Mouse (Mus musculus) midbrain, postnatal 0 days (tissue): ENCODE results near the gene Gse1. TPM values are rescaled to one million over a fixed set of nuclear protein-coding genes. Genes with fewer than 3 reads are reported as not detected.

Experiments
- ATAC-seq: fragments of 200-750 bp; cut with Nextera tagmentation; 2 replicates; pipeline ENCODE4 v1.8.0; 2017; ENCODE audit warnings: moderate number of reproducible peaks, mild to moderate bottlenecking, moderate TSS enrichment, moderate library complexity; ENCODE audit not compliant: low FRiP score
- DNase-seq: peaks from one replicate; pipeline ENCODE4 v3.0.0-alpha.2; 2015; ENCODE audit warnings: low spot score
- H3K27ac ChIP-seq: fragments of 300-500 bp; sonication (generic); 2 replicates; pipeline ENCODE4 v1.5.1; 2014; ENCODE audit warnings: low read depth, mild to moderate bottlenecking, low read length, mixed read lengths
- H3K27me3 ChIP-seq: fragments of 300-500 bp; sonication (generic); 2 replicates; pipeline ENCODE4 v1.6.1; 2014; ENCODE audit warnings: low read length, control low read depth, mixed read lengths; ENCODE audit not compliant: insufficient read depth
- H3K36me3 ChIP-seq: fragments of 300-500 bp; sonication (generic); 2 replicates; pipeline ENCODE4 v1.6.1; 2014; ENCODE audit warnings: low read length, control low read depth, mixed read lengths; ENCODE audit not compliant: insufficient read depth
- H3K4me1 ChIP-seq: fragments of 300-500 bp; sonication (generic); 2 replicates; pipeline ENCODE4 v1.6.1; 2014; ENCODE audit warnings: mild to moderate bottlenecking, control low read depth, antibody characterized with exemption, low read length, mixed read lengths; ENCODE audit not compliant: insufficient read depth
- H3K4me2 ChIP-seq: fragments of 300-500 bp; sonication (generic); 2 replicates; pipeline ENCODE4 v1.6.1; 2014; ENCODE audit warnings: low read depth, mild to moderate bottlenecking, low read length, mixed read lengths; ENCODE audit not compliant: poor library complexity, severe bottlenecking
- H3K4me3 ChIP-seq: fragments of 300-500 bp; sonication (generic); 2 replicates; pipeline ENCODE4 v1.5.1; 2014; ENCODE audit warnings: low read depth, mild to moderate bottlenecking, low read length, moderate library complexity
- H3K9ac ChIP-seq: fragments of 300-500 bp; sonication (generic); replicated peaks from 2 replicates; pipeline ENCODE4 v1.6.1; 2014; ENCODE audit warnings: mild to moderate bottlenecking, low read length, moderate library complexity, mixed read lengths; ENCODE audit not compliant: poor library complexity, severe bottlenecking
- H3K9me3 ChIP-seq: fragments of 300-500 bp; sonication (generic); 2 replicates; pipeline ENCODE4 v1.6.1; 2016; ENCODE audit warnings: low read length, control low read depth
- CTCF ChIP-seq: IDR thresholded peaks from 2 replicates; pipeline ENCODE4 v1.5.1; 2016; ENCODE audit warnings: antibody characterized with exemption, mild to moderate bottlenecking
- WGBS: fragments of 180-500 bp; shearing (Covaris S2); extraction: QIAGEN DNeasy Blood & Tissue Kit; methylation state at CpG from one replicate; pipeline ENCODE4 v1.1.7; 2014; 5-methylcytosine and 5-hydroxymethylcytosine counted together
- polyA plus RNA-seq: library from polyadenylated mRNA; unstranded; fragments of >200 nt; fragmentation: Nextera tagmentation; extraction: Ambion mirVana; gene quantifications from 2 replicates; pipeline ENCODE4 v1.2.1, GENCODE M21; 2015
- total RNA-seq: library from RNA; depleted of rRNA; stranded (reverse); fragments of >200 nt; gene quantifications from 2 replicates; pipeline ENCODE4 v1.2.3, GENCODE M21; 2014

Gse1 gene
- total and polyA plus RNA-seq, 2 experiments from 2014 or later, result 12.4 to 51.3 TPM

DNA sequence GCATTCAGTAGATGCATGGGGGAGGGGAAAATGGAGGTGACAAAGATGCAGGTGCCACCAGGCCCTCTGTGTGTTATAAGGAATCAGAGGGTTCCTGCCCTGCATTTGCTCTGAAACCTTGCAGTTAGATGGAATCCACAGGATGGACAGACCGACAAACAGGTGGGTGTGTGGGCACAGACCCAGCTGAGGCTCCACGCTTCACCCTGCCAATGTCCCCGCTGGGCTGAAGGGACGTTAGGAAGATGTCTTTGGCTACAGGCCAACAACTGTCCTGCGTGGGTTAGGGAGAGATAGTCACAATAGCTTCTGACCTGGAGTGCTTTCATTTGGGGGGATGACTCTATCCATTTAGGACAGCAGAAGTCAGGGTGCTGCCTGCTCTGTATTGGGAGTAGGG is 81.8 kb downstream of the Gse1 start:
- Histone ChIP-seq H3K27me3 (no peaks in the 10 kb centered on the region; the same call in 1 of the 2 replicates), H3K4me3 (no peak overlapping the region), H3K9me3 (no peaks in the 10 kb centered on the region), H3K27ac (no peak overlapping the region), H3K4me1 (peaks cover 14% of the 10 kb centered on the region), H3K9ac (no peak overlapping the region), H3K4me2 (no peak overlapping the region), H3K36me3 (no peaks in the 10 kb centered on the region)
- no peak for ATAC-seq
- no peak for DNase-seq
- 57% methylated on average over 5 of the region's 5 CpGs for WGBS
- TF ChIP-seq CTCF, result no peak

GRCm38 (mm10) chr8:120312452-120312851 is 84.2 kb downstream of the Gse1 start:
- H3K9ac ChIP-seq, result no peak overlapping the region
- H3K36me3 ChIP-seq, result no peaks in the 10 kb centered on the region
- H3K4me2 ChIP-seq, result no peak overlapping the region
- WGBS, result 84% methylated on average over 4 of the region's 4 CpGs
- H3K4me1 ChIP-seq, result peaks cover 10% of the 10 kb centered on the region
- no peak overlapping the region for H3K4me3 ChIP-seq
- no peaks in the 10 kb centered on the region for H3K9me3 ChIP-seq
- no peak overlapping the region for H3K27ac ChIP-seq
- no peak for DNase-seq
- no peaks in the 10 kb centered on the region; the same call in 1 of the 2 replicates for H3K27me3 ChIP-seq
- no peak for TF ChIP-seq CTCF
- no peak for ATAC-seq

DNA sequence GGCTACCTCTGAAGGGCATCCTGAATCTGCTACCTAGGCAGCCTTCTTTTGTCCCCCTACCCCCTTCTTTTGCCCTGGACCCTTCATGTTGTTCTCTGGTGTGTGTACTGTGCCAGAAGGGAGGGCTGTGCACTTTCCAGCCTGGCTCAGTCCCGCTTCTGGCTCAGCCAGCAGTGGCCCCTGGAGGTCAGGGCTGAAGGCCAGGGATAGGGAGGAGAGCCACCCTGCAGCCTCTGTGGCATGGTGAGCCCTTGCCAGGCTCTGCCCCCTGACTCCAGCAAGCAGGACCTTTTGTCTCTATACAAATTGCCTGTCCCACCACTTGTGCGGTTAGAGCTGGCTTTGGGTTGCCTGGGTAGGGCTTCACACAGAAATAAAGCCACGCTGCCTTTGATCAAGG is 85.4 kb downstream of the Gse1 start:
- H3K27ac ChIP-seq, result no peak overlapping the region
- TF ChIP-seq CTCF, result no peak
- no peak overlapping the region for H3K4me3 ChIP-seq
- no peaks in the 10 kb centered on the region for H3K36me3 ChIP-seq
- H3K27me3 ChIP-seq, result no peaks in the 10 kb centered on the region; the same call in 1 of the 2 replicates
- ATAC-seq (no peak), DNase-seq (no peak)
- peaks cover 3% of the 10 kb centered on the region; the same call in 1 of the 2 replicates for H3K4me1 ChIP-seq
- 73% methylated on average over 3 of the region's 3 CpGs for WGBS
- no peak overlapping the region for H3K4me2 ChIP-seq
- H3K9ac ChIP-seq, result no peak overlapping the region
- no peaks in the 10 kb centered on the region for H3K9me3 ChIP-seq

GRCm38 (mm10) chr8:120314932-120315331 is 86.7 kb downstream of the Gse1 start:
- Histone ChIP-seq H3K4me3 (no peak overlapping the region), H3K27me3 (no peaks in the 10 kb centered on the region; the same call in 1 of the 2 replicates), H3K27ac (no peak overlapping the region), H3K36me3 (no peaks in the 10 kb centered on the region), H3K9me3 (no peaks in the 10 kb centered on the region), H3K9ac (no peak overlapping the region), H3K4me1 (no peaks in the 10 kb centered on the region), H3K4me2 (no peak overlapping the region)
- ATAC-seq, result no peak
- no peak for TF ChIP-seq CTCF
- DNase-seq, result no peak
- WGBS, result 73% methylated on average over 5 of the region's 5 CpGs

DNA sequence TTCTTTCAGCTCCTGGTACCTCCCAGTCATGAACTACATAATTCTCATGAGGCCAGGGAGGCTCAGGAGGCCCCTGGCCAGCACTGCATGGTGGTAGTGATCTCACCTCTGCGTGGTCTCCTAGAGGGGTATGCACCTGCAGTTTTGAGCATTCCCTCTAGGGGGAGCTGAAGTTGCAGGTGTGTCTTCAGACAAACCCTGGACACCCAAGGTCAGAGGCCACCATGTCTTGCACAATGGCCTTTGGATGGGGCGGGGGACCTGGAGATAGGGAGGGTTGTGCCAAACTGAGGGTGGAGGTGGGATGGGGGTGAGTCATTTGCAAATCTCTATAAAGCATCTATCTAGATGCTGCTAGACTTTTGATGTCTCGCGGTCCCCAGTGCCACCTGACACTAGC is 87.4 kb downstream of the Gse1 start:
- Histone ChIP-seq H3K27ac (no peak overlapping the region), H3K27me3 (no peaks in the 10 kb centered on the region; the same call in 1 of the 2 replicates), H3K4me2 (no peak overlapping the region), H3K4me1 (no peaks in the 10 kb centered on the region), H3K4me3 (no peak overlapping the region), H3K9me3 (no peaks in the 10 kb centered on the region), H3K9ac (no peak overlapping the region), H3K36me3 (no peaks in the 10 kb centered on the region)
- DNase-seq, result no peak
- 85% methylated on average over 4 of the region's 4 CpGs for WGBS
- TF ChIP-seq CTCF, result peak; percentile 30; the same call in 1 of the 2 replicates
- no peak for ATAC-seq

DNA sequence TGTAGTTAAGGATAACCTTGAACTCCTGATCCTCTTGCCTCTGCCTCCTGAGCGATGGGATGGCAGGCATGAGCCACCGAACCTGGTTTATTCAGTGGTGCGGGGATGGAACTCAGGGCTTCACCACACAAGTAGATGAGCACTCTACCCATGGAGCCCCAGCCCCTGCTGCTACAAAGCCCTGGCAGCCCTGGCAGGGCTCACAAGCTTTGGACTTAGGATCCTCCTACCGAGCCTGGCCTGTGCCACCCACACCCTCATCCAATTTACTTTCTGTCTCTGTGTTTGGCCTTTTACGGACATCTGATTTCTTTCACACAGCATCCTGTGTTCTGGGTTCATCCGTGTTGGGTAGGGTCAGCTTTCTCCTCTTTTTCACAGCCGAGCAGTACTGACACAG is 88.5 kb downstream of the Gse1 start:
- TF ChIP-seq CTCF, result no peak
- Histone ChIP-seq H3K36me3 (no peaks in the 10 kb centered on the region), H3K9ac (no peak overlapping the region), H3K4me3 (no peak overlapping the region), H3K4me2 (no peak overlapping the region), H3K27ac (no peak overlapping the region), H3K27me3 (no peaks in the 10 kb centered on the region; the same call in 1 of the 2 replicates), H3K9me3 (no peaks in the 10 kb centered on the region), H3K4me1 (no peaks in the 10 kb centered on the region)
- 91% methylated on average over 7 of the region's 7 CpGs for WGBS
- DNase-seq (no peak), ATAC-seq (no peak)
